Mouse (Mus musculus) granulocyte monocyte progenitor cell, adult 5-6 weeks (primary cell): Measurements from ENCODE around the gene Pmvk. TPM values are rescaled to one million over a fixed set of nuclear protein-coding genes. Genes with fewer than 3 reads are reported as not detected.

Experiments
- ATAC-seq: replicated peaks from 2 replicates; pipeline ENCODE4 v1.8.0; 2016; ENCODE audit warnings: mild to moderate bottlenecking, moderate TSS enrichment, inconsistent platforms; ENCODE audit not compliant: poor library complexity, severe bottlenecking
- total RNA-seq, 2 experiments: library from RNA; stranded (forward) in 1 of 2; stranded (reverse) in 1 of 2; fragments of 200-712, 200-1000 nt in 1 of 2; fragments of >200 nt in 1 of 2; fragmentation: Nextera tagmentation in 1 of 2; gene quantifications; 2 replicates each; pipeline ENCODE4 v1.2.3; 2014 to 2017

Pmvk gene
- total RNA-seq (2014; fragmentation: Nextera tagmentation), result 13.3 and 20.7 TPM in 2 replicates
- total RNA-seq (2017), result 9.5 and 22.8 TPM in 2 replicates

DNA sequence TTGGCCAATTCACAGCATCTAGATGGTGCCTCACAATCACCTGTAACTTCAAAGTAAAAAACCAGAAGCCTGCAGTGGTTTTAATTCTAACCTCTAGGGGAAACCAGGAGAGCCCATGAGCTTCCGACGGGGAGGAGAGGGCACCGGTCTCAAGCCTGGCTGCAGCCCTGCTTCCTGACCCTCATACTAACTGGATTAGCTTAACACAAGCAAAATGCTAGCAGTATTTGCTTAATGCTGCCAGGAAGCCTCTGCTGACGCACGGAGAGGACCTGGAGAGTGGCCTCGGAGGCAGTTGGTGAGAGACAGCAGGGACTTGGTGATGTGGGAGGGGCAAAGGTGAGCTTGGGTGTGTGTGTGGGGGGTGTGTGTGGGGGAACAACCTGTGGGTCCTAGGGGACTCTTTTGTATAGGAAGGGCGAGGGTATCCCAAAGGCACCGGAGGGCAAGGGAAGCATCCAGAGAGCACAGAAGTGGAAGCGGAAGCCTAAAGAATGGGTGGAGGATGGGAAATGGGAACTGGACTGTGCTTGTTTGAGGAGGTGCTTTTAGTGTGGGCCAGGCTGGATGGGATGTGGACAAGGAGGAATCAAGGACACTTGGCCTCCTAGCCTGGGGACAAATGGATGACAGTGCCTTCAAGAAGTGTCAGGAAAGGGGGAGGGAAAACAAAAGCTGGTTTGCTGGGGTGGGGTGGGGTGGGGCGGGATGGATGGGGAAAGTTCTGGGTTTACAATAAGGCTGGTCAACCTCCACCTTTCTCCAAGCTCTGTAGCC is at the start of gene Pmvk:
Pmvk (plus strand) TSS at position 141 of the 777 bp plus-strand sequence.
- ATAC-seq, result no peak

DNA sequence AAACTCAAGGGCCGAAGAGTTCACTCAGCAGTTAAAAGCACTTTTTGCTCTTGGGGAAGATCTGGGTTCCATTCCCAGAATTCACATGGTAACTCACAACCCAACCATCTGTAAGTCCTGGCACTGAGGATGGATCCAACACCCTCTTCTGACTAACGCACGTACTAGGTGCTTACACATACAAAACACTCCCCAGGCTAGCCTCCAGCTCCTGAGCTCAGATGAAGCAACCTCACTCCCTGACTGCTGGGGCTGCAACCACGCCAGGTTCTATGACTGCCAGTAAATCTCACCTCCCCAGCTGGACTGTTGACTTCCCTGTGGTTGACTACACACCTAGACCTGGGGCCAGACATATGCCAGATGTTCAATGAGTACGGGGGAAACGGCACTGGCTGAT is 47.5 kb upstream of the Pmvk start:
- ATAC-seq, result no peak

DNA sequence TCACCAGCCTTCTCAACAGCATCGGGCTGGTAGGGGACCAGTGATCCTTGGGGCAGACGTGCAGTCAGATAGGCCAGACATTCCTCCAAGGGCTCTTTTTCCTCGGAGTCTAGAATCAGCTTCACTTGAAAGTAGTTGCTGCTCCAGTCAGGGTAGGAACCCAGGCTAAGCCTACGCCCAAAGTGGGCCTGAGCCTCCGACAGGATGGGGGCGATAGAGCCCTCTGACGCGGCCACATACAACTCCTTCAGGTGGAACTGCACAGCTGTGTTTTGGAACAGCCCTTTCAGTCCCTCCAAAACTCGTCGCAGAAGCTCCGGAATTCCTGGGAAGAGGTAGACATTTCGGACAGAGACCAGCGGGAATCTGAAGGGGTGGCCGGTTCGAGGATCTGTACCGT is 45.9 kb upstream of the Pmvk start:
- ATAC-seq, result no peak

DNA sequence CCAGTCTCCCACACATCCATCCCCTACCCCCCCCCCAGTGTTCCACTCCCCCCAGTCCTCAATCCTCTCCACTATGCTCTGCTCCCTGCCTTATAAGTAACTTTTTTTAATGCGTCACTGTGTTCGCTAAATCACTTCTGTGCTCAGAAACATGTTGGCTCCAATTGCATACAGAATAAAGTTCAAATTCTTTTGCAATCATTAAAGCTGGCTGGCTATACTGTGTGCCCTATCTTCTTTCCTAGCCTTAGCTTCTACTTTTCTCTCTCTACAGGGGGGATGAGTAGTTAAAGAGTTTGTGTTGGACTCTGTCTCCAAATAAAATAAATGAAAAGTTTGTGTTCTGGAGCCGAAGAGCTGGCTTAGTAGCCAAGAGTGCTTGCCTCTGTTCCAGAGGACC is 44.6 kb upstream of the Pmvk start:
- ATAC-seq, result no peak

DNA sequence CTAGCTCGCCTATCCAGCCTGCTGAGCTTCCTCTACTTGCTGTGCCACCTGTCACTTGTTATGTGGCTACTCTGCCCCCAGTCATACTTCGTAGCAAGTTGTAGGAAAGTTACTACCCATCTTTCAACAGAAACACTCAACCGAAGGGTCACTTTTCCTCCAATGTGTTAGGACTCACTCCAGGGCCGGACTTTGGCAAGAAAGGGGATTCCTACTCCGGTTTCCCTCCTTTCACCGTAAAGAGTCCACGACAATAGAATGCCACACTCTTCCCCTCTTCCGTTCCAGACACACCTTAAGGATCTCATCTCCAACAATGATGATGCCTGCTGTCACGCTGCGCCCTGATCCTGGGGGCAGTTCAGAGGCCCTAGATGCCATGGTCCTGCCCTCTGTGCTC is 43.5 kb upstream of the Pmvk start:
- no peak for ATAC-seq

DNA sequence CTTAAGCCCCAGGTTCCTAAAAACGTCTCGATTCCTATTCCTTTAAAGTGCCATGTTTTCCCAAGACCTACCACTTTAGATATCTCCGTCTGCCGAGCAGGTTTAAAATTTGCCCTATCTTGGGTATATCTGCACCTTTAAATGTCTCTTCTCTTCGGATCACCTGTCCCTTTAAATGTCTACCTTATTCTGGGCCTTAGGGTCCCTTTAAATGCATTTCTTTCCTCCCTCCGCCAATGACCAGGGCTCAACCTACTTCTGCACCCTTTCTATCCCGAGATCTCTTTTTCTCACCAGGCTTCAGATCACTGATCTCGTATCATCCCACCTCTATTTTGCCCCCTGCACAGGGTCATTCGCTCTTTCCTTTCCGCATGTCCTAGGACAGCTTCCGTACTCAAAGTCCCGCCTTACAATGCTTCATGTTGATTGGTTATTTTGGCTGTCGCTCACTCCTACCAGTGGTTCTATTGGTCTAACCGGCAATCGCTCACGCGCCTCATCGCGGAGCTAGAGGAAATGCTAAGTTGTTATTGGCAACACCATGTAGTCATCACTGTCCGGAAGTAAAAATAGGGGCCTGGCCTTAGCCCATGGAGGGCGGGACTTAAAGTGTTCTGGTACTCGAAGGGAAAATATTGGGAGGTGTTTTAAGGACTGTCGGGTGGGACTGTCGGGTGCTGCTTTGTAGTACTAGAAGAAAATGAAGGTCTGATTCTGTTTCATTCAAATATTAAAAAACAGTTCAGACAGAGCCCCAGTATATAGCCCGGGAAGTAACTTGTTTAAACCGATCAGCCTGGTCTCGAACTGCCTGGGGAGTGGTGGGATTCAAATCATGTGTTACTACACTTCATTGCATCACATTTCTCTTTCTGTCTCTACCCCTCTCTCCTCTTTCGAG is 42.6 kb upstream of the Pmvk start, which contains the start of gene Flad1:
Flad1 (minus strand) TSS at position 381 of the 904 bp plus-strand sequence.
- peak; percentile 99 for ATAC-seq

DNA sequence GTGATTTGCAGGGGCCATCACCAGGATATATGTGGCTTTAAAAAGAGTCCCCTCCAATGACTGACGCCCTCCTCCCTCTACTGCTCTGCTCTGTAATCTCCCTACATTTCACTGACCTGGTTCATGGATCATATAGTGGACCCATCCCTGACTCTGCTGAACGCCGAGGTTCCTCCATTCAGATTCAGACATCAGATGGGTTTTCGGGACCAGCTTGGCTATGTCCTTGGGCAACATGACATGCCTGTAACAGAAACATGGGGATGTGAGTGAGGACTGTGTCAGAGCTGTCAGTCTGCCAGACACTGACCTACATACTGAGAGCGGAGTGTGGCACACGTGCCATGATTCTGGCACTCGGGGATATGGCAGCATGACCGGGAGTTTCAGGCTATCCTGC is 38.2 kb upstream of the Pmvk start:
- no peak for ATAC-seq

DNA sequence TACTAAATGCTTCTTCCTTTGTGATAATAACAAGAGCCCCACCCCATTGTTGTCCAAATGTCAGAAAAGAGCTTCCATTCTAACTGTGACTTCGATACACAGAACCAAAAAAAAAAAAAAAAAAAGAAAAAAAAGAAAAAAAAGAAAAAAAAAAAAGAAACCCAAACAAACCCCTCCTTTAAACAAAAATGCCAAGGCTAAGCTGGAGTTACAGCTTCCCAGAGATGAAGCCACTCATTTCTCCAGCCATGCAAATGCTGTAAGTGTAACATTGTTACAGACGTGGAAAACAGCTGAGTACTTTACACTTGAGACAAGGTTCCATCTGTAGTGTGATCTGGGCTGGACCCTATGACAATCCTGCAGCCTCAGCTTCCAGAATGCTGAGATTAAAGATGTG is 37.2 kb upstream of the Pmvk start:
- no peak for ATAC-seq

DNA sequence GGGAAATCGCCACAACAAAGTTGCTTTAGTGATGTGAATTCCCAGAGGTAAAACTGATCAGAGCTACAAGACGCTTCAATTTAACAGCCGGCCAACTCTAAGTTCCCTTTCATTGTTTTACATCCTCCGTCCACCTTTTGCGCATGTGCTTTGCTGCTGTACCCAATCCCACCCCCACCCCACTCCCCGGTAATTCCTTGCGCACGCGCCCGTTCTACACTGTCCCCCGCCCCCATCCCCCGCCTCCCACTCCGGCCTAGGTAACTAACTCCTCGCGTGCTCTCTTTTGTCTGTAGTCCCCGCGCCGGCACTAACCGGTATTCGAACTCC is 36.5 kb upstream of the Pmvk start:
- peak; percentile 15 for ATAC-seq

DNA sequence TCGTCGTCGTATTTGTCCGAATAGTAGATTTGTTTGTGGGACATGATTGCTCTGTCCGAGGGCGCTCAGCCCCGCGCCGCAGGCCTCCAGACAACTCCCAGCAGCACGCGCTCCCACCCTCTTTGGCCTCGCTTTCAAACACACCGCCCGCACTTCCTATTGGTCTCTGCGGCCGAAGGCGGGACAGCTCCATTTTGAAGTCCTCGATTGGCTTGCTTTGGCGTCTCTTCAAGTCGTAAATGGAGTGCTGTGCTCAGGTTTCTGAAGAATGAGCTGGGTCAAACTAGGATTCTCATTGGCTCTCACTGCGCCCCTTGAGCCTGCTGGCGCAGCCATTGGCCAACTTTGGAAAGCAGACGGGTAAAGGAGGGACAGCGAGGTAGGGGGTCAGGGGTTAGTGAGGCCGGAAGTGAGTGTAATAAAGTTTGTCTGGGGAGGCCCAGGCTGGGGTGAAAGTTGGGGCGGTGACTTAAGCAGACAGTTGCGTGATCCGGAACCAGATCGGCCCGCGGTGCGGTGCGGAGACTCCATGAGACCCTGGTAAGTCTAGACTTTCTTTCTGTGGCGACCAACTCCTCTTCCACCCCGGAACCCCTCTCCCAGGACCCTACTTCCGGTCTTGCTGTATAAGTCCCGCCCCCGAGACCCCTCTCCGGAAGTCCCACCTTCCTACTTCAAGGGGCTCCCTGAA is 36.0 kb upstream of the Pmvk start, which contains the start of the genes Cks1b and Shc1:
Cks1b (minus strand) TSS at position 214 of the 691 bp plus-strand sequence.
Shc1 (plus strand) TSS at position 274 of the 691 bp plus-strand sequence.
- ATAC-seq, result peak; percentile 84

DNA sequence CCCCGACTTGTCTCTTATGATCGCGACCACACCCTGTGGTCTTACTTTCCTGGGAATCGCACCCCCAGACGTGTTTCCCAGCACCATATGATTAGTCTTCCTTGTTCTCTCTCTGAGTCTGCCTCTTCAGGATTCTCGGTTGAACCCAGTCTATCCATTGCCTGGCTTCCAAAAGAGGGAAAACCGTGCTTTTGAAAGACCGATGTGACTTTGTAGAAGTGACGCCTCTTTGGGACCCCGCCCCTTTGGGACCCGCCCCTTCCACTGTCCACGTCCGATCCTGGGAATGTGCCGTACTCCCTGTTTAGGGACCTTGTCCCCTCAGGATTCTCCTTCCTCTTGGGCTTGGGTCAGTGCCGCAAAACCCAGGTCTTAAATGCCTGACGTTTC is 35.5 kb upstream of the Pmvk start:
- no peak for ATAC-seq

DNA sequence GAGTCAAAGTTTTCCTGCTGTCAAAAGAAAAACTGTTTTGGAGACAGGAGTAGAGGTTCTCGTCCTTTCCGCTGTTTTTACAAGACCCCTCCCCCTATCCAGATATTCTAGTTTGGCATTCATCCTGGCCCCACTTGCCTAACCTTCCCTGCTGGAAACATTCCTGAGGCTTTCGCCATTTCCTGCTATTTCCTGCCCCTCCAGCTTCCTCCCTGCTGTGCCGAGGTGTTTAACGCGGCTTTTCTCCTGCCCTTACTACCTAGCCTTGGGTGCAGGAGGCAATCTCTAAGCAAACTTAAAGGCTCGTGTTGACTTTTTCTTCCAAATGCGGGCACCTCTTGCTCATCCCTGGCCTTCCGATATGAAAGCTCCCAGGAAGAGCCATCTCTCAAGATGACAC is 34.8 kb upstream of the Pmvk start:
- no peak for ATAC-seq

DNA sequence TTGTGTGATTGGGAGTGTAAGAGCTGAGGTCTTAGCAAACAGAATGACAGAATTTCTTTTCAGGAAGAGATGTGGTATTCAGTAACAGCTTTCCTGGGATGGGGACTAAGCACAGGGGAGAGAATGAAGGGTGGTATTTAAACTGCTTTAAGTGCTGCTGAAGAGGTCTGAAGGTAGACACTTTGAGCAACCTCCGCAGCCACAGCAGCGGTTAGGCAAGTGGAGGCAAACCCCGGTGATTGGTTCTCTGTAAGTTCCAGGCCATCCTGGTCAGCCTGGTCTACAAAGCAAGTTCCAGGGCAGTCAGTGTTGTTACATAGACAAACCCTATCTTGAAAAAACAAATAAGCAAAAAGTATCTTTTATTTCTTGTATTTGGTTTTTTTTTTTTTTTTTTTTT is 34.4 kb upstream of the Pmvk start:
- no peak for ATAC-seq

DNA sequence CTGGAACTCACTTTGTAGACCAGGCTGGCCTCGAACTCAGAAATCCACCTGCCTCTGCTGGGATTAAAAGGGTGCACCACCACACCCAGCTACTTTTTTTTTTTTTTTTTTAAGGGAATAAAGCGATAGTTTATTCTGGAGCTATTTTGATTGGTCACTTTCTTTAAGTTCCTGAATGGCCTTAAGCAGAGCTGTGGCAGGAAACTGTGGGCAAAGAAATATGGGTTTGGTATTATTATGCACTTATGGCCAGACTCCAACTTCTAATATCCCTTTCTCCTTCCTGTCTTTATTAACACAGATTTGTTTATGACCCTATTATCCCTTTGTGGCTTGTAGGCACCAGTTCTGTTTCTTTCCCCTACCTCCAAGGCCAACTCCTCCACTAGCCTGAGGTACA is 33.9 kb upstream of the Pmvk start:
- ATAC-seq, result no peak

DNA sequence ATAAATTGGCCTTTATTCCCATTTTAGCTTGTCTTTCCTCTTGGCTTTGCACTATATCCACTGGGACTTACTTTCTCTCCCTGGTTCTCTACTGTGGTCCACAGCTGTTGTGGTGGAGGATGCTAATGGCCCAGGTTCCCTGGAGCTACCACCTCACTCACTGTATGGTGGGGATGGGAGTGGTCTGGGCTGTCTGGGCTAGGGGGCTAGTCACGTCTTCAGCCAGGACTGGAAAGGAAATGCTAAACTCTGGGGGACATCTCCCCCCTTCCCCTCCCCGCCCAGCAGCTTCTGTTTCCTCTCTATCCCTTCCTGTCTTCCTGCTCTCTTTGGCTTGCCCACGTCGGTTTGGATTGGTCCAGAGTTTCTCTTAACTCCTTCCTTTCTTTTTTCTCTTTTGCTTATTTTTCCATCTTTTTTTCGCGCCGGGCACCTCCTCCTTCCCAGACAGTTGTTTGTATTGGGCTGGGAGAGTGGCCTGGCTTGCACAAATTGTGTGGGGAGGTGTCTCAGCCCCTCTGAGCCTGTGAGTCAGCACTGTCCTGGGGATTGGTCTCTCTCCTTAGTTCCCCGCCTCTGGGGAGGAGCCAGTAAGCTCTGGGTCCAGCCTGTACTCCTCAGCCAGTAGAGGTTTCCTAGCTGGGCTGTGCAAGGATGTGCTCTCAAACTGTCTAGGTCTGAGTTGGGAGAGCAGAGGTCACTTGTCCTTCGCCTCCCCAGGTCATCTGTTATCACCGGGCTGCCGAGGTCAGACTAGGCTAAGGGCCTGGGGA is 33.2 kb upstream of the Pmvk start:
- peak; percentile 47 for ATAC-seq

DNA sequence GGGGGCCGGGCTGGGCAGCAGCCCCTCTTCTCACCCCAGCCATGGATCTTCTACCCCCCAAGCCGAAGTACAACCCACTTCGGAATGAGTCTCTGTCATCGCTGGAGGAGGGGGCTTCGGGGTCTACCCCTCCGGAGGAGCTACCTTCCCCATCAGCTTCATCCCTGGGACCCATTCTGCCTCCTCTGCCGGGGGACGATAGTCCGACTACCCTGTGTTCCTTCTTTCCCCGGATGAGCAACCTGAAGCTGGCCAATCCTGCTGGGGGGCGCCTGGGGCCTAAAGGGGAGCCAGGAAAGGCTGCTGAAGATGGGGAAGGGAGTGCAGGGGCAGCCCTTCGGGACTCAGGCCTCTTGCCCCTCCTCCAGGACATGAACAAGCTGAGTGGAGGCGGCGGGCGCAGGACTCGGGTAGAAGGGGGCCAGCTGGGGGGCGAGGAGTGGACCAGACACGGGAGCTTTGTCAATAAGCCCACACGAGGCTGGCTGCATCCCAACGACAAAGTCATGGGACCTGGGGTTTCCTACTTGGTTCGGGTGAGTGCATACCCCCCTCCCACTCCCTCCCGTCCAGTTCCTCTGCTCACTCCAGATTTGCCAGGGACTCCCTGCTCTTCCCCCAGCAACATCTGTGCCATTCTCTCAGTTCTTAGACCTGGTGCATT is 32.4 kb upstream of the Pmvk start:
- no peak for ATAC-seq

DNA sequence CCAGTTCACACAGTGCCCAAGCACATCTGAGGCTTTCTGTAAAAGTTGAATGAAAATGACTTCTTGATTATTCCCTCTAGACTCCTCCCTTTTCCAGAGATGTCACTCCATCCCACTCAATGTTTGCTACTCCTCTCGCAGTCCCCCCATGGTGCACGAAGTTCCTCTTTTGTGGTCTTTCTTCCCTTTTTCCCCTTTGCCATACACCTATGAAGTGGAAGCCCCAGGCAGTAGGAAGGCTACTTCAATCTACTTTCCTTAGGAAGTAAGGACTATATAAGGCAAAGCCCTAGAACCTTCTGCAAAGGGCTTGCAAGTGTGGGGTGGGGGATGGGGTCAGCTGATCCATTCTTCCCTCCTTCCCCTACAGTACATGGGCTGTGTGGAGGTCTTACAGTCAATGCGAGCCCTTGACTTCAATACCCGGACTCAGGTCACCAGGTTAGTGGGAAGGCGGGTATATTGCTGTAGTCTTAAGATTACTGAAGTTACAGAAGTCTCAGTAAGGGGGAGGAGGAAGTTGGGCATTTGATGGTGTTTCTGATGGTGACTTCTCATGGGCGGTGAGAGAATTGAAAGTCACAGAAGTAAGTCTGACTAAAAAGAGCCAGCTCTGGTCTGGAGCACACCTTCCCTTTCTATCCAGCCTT is 31.7 kb upstream of the Pmvk start:
- no peak for ATAC-seq

DNA sequence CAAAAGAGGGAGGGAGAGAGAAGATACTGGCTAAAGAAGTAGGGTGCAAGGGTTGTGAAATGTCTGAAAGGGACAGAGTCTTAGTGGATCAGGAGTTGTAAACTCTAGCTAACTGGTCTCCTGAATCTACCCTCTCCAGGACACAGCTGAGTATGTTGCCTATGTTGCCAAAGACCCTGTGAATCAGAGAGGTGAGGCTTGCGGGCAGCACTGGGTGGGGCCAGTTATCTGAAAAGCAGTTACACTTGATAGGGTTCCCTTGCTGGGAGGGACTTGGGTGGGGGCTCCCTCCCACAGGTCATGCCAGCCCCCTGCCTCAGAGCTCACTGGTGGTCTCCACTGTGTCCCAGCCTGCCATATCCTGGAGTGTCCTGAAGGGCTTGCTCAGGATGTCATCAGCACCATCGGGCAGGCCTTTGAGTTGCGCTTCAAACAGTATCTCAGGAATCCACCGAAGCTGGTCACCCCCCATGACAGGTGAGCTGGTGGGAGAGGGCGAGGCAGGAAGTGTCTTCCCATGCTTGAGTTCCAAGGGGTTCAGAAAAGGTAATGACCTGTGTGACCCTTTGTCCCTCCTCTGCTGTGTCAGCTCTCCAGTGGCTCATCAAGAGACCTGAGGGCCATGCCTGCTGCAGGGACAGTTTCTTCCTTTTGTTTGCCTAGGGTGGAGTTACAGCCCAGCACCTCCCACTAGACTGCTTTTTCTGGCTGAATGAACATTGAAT is 29.8 kb upstream of the Pmvk start:
- no peak for ATAC-seq
